Mouse (Mus musculus) heart, embryonic 10.5 days (tissue): ENCODE data around the gene Pptc7. TPM values are rescaled to one million over a fixed set of nuclear protein-coding genes. Genes with fewer than 3 reads are reported as not detected.

Source experiments
- DNase-seq: peaks from one replicate; pipeline ENCODE4 v3.0.0-alpha.2; 2017; ENCODE audit warnings: low spot score
- H3K27ac ChIP-seq: fragments of 300-500 bp; sonication (generic); 2 replicates; pipeline ENCODE4 v1.5.1; 2016; ENCODE audit warnings: mild to moderate bottlenecking
- H3K27me3 ChIP-seq: fragments of 300-500 bp; sonication (generic); 2 replicates; pipeline ENCODE4 v1.6.1; 2016; ENCODE audit warnings: mild to moderate bottlenecking; ENCODE audit not compliant: poor library complexity, insufficient read depth, severe bottlenecking
- H3K36me3 ChIP-seq: fragments of 300-500 bp; sonication (generic); 2 replicates; pipeline ENCODE4 v1.6.1; 2016; ENCODE audit warnings: mild to moderate bottlenecking, moderate library complexity
- H3K4me1 ChIP-seq: fragments of 300-500 bp; sonication (generic); 2 replicates; pipeline ENCODE4 v1.6.1; 2016; ENCODE audit warnings: mild to moderate bottlenecking
- H3K4me3 ChIP-seq: fragments of 300-500 bp; sonication (generic); 2 replicates; pipeline ENCODE4 v1.5.1; 2016; ENCODE audit warnings: mild to moderate bottlenecking, moderate library complexity
- H3K9me3 ChIP-seq: fragments of 300-500 bp; sonication (generic); 2 replicates; pipeline ENCODE4 v1.6.1; 2016; ENCODE audit warnings: mild to moderate bottlenecking, moderate library complexity
- WGBS: fragments of 180-500 bp; shearing (Covaris S2); methylation state at CpG from one replicate; pipeline ENCODE4 v1.1.7; 2016; 5-methylcytosine and 5-hydroxymethylcytosine counted together
- polyA plus RNA-seq: library from polyadenylated mRNA; unstranded; fragments of >200 nt; fragmentation: Nextera tagmentation; extraction: Ambion mirVana; gene quantifications from 2 replicates; pipeline ENCODE4 v1.2.1, GENCODE M21; 2016

Gene Pptc7
- polyA plus RNA-seq, 1 experiment from 2014 or later = 9.9 TPM

DNA sequence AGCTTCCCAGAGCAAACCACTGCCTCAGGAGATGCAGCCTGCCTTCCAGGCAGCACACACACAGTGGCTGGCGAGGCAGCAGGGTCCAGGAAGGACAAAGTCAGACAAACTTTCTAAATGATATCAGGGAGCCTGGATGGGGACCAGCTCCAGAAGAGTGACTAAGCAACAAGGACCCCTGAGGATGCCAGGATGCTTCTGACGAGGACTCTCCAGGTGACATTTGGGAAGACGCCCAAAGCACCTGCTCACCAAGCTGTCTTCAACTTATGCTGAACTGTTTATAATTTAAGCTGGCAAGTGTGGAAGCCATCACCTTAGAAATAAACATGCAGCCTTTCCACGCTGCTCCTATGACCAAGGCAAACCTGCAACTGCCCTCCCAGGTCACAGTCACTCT, 34.9 kb upstream of the Pptc7 start:
- 85% methylated on average over 4 of the region's 4 CpGs for WGBS
- DNase-seq = no peak
- no peak overlapping the region for H3K27ac ChIP-seq
- no peak overlapping the region for H3K4me3 ChIP-seq
- peaks cover 20% of the 10 kb centered on the region for H3K36me3 ChIP-seq
- H3K9me3 ChIP-seq = no peaks in the 10 kb centered on the region
- peaks cover 10% of the 10 kb centered on the region for H3K4me1 ChIP-seq
- no peaks in the 10 kb centered on the region for H3K27me3 ChIP-seq

DNA sequence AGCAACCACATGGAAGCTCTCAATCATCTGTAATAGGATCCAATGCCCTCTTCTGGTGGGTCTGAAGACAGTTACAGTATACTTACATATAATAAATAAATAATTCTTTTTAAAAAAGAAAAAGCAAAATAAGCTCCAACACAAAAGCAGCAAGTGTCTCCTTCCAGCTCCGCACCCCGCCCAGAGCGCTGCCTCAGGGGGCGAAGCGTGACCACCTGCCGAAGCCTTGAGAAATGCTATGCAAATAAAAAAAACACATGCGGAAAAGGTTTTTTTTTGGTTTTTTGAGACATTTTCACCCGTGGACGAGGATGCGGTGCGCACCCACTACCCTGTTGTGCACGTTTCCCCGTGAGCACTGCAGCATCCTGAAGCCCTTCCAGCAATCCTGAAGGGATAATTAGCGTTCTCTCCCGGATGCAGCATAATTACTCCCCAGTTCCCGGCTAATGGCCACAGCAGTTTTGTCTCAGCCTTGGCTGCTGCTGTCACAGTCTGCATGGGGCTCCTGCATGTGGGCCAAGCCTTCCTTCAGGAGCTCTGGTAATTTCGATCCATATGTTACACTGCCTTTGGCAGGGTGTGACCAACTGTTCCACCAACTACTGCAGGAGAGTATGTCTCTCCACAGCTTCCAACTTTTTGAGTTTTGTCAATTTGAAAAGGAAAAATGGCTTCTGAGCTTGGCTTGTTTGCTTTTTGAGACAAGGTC, 32.1 kb upstream of the Pptc7 start:
- Histone ChIP-seq H3K4me1 (peaks cover 7% of the 10 kb centered on the region; the same call in 1 of the 2 replicates), H3K27me3 (no peaks in the 10 kb centered on the region), H3K9me3 (no peaks in the 10 kb centered on the region), H3K27ac (no peak overlapping the region), H3K4me3 (no peak overlapping the region), H3K36me3 (peaks cover 47% of the 10 kb centered on the region)
- 87% methylated on average over 17 of the region's 17 CpGs for WGBS
- DNase-seq = no peak

DNA sequence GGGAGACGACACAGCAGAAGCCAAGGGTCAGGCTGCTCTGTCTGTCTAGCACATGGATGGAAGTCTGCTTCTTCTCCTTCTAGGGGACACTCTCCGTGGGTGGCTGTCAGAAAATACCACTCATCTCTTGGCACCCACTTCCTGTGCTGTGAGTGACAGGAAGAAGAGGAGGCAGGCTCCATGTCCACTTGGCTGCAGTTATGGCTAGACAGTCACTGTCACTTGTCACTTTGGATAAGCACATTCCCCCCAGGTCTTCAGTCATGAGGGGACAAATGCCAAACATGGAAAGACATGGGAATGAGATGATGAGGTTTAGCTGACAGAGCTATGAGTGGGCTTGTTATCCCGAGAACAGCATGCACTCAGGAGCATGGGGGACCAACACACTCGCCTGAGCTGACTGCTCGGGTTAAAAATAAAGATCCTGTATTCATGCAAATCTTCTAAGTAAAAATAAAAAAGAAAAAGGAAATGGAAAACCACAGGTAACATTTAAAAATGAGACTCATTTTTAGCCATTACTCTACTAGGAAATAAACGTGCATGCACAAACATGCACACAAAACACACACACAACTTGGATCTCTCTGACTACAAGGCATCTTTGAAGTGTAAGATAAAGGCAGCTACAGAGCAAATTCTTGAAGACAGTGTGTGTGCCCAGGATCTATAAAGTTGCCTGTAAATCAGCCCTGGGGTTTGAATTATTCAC, 26.0 kb upstream of the Pptc7 start:
- no peaks in the 10 kb centered on the region for H3K27me3 ChIP-seq
- 62% methylated on average over 6 of the region's 6 CpGs for WGBS
- no peak overlapping the region for H3K27ac ChIP-seq
- H3K4me1 ChIP-seq = no peaks in the 10 kb centered on the region
- H3K36me3 ChIP-seq = peaks cover 59% of the 10 kb centered on the region
- no peak for DNase-seq
- H3K4me3 ChIP-seq = no peak overlapping the region
- no peaks in the 10 kb centered on the region for H3K9me3 ChIP-seq

DNA sequence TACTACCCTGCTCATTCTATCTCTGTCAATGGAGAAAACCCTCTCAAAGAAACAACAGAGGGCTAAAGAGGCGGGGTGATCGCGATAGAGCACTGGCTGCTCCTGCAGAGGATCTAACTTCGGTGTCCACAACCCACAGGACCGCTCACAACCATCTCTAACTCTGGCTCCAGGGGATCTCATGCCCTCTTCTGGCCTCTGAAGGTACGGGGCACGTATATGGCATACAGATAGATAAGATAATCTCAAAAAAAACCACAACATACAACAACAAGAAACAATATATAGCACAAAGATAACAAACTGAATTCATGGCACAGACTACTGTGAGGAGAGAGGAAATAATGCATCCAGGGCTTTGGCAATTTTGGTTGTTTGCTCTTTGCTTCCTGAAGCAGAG, 22.1 kb upstream of the Pptc7 start:
- no peak overlapping the region for H3K27ac ChIP-seq
- H3K4me1 ChIP-seq = peaks cover 9% of the 10 kb centered on the region
- no peak overlapping the region for H3K4me3 ChIP-seq
- H3K27me3 ChIP-seq = no peaks in the 10 kb centered on the region
- peaks cover 26% of the 10 kb centered on the region for H3K36me3 ChIP-seq
- no peaks in the 10 kb centered on the region for H3K9me3 ChIP-seq
- WGBS = 47% methylated on average over 7 of the region's 7 CpGs
- DNase-seq = no peak

DNA sequence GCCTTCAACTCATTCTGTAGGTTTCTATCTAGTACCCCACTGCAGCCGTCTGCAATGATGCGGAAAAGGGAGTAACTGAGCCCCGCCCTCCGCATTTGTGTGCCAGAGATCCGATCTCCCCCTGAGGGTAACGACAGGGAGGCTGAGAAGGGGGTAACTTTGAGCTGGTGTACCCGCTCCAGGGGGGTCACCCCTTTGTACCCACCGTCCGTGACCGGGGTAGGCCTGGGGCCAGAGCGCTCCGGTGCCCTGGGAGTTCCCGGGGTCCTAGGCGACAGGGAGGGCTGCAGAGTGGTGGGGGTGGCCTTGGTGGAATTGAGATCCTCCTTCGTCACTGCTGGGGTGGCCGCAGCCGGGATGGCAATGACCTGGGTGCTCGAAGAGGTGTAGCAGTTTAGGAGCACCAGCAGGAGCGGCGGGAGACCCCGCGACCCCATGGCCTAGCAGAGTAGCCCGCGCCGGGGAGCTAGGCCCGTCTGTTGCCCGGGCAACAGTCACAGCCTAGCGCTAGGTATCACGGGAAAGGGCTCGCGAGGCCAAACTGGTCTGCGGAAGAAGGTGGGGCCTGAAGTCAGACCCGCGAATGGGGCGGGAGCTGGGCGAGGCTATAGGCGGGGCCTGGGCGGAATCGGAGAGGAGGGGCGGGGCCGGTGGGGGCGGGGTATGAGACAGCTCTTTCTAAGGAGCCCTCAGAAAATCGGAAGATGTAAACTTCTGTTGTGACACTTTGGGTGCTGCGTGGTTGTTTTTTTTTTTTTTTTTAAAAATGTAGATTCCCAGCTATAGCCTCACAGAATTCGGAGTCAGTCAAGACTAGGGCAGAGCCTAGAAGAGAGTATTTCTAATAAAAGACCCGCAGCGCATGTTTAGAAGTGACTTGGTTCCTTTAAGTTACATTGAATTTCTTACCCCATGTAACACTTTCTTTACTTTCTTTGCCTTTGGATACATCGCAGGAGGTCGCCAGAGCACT, 19.9 kb upstream of the Pptc7 start, which contains the start of gene Tctn1:
TSS of gene Tctn1 (minus strand) at position 528 of the 973 bp plus-strand sequence.
- no peaks in the 10 kb centered on the region for H3K9me3 ChIP-seq
- peaks cover 12% of the 10 kb centered on the region for H3K36me3 ChIP-seq
- peak within 1 kb of the TSS; percentile 84 for H3K27ac ChIP-seq
- no peaks in the 10 kb centered on the region for H3K27me3 ChIP-seq
- H3K4me3 ChIP-seq = peak within 1 kb of the TSS; percentile 75
- WGBS = 2% methylated on average over 49 of the region's 49 CpGs
- peak; percentile 98 for DNase-seq
- peaks cover 14% of the 10 kb centered on the region for H3K4me1 ChIP-seq

DNA sequence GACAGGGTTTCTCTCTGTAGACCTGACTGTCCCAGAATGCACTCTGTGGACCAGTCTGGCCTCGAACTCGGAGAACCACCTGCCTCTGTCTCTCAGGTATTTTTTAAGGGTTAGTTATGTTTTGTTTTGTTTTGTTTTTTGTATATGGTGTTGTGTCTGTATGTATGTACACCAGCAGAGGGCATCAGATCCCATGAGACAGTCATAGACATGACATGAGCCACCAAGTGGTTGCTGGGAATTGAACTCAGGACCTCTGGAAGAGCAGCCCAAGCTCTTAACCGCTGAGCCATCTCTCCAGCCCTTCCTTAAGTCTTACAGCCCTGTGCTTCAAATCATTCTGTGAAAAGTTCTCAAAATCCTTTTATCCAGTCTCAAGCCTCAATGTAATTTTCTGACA, 19.0 kb upstream of the Pptc7 start:
- Histone ChIP-seq H3K4me1 (peaks cover 17% of the 10 kb centered on the region), H3K36me3 (0 out of 2 replicates have a peak, but pooled peaks cover 5% of the 10 kb centered on the region), H3K27ac (no peak overlapping the region), H3K27me3 (no peaks in the 10 kb centered on the region), H3K9me3 (no peaks in the 10 kb centered on the region), H3K4me3 (no peak overlapping the region)
- 62% methylated on average over 3 of the region's 3 CpGs for WGBS
- DNase-seq = no peak

DNA sequence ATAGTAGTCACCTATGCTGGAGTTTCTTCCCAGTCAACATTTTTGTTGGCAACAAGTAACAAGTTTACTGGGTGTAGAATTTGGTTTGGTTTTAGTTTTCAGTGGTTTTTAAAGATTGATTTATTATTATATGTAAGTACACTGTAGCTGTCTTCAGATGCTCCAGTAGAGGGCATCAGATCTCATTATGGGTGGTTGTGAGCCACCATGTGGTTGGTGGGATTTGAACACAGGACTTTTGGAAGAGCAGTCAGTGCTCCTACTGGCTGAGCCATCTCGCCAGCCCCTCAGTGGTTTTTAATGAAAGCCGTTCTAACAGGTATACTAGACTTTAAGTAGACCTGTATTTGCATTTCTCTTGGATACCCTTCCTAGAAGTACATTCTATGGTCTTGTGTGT, 18.2 kb upstream of the Pptc7 start:
- H3K4me3 ChIP-seq = no peak overlapping the region
- H3K4me1 ChIP-seq = peaks cover 17% of the 10 kb centered on the region
- no peaks in the 10 kb centered on the region for H3K27me3 ChIP-seq
- 0 out of 2 replicates have a peak, but pooled peaks cover 2% of the 10 kb centered on the region for H3K36me3 ChIP-seq
- WGBS = 79% methylated on average over 2 of the region's 2 CpGs
- no peak for DNase-seq
- H3K27ac ChIP-seq = no peak overlapping the region
- H3K9me3 ChIP-seq = no peaks in the 10 kb centered on the region

DNA sequence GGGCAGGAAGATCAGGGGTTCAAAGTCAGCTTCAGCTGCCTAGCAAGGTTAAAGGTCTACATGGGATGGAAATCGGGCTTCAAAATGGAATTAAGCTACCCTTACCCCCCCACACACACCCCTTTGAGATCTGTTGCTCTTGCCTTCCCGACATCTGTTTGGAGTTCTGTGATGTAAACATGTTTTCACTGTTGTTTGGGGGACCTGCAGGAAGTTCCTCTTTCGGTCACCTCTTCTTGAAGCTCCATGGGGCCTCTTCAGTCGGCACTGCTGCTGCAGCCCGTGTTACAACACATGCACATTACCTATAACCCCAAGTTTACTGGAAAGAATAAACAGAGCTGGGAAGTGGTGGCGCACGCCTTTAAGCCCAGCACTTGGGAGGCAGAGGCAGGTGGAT, 17.0 kb upstream of the Pptc7 start:
- WGBS = 74% methylated on average over 7 of the region's 7 CpGs
- no peak overlapping the region for H3K27ac ChIP-seq
- H3K36me3 ChIP-seq = no peaks in the 10 kb centered on the region
- H3K27me3 ChIP-seq = no peaks in the 10 kb centered on the region
- no peak overlapping the region for H3K4me3 ChIP-seq
- no peaks in the 10 kb centered on the region for H3K9me3 ChIP-seq
- DNase-seq = no peak
- H3K4me1 ChIP-seq = peaks cover 17% of the 10 kb centered on the region

DNA sequence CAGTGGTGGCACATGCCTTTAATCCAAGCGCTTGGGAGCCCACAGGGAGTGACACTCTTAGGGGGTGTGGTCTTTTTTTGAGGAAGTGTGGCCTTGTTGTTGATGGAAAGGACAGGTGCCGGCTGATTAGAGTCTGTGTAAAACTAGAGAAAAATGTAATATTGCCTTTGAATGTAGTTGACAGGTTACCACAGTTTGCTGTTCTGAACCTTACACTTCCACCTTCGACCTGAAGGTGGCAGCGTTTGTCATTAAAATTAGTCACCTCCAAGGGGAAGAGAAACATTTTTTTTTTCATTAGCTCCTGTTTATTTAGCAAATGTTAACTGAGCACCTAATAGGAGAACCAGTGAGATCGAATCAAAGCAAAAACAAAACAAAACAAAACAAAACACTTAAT, 16.3 kb upstream of the Pptc7 start:
- Histone ChIP-seq H3K4me1 (peaks cover 17% of the 10 kb centered on the region), H3K36me3 (no peaks in the 10 kb centered on the region), H3K27me3 (no peaks in the 10 kb centered on the region), H3K4me3 (no peak overlapping the region), H3K27ac (no peak overlapping the region), H3K9me3 (no peaks in the 10 kb centered on the region)
- DNase-seq = no peak
- 20% methylated on average over 5 of the region's 5 CpGs for WGBS

DNA sequence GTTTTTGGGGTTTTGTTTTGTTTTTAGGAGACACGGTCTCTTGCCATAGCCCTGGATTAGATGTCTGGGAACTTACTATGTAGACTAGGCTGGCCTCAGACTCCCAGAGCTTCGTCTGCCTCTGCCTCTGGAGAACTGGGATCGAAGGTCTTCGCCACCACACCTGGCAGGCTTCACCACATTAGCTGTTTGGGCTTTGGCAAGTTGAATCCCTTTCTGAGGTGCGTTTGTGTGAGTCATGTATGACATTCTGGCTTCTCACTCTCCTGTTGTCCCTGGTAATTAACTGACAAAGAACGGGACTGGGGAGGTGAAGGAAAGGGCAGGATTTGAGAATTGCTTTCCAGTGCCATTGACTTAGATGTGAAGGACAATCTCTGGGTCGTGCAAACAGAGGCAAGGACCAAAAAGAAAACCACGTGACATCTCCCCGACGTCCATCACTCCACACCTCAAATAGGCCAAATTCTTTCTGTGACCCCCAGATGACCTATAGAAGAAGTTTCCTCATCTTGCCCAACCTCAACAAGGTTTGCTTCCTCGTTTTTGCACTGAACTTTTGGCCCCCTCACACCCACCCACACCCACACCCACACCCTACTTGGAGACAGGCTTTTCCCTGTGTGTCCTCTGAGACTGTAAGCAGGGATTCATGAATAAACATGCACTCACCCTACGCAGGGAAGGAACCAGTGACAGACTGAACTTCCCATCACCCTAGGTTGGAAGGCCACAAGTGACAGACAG, 15.1 kb upstream of the Pptc7 start:
- WGBS = 58% methylated on average over 12 of the region's 12 CpGs
- no peak for DNase-seq

DNA sequence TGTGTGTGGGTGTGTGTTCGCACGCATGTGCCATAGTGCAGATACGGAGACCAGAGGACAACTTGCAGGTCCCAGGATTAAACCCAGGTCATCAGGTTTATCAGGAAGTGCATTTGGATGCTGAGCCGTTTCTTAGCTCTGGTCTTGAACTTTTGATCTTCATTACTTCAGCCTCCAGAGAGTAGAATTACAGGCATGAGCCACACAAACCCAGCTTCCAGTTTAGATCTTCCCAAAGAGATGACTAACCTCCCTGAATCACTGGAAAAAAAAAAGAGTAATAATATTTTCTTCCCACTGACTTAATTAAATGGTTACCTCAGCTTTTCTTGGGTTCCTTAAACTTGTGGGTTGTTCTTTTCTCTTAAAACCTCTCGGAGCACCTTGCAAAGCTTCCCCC, 11.3 kb upstream of the Pptc7 start:
- no peak overlapping the region for H3K27ac ChIP-seq

More for the DNA sequence above, 15.1 kb upstream of the Pptc7 start:
- Histone ChIP-seq H3K27ac (no peak overlapping the region), H3K4me1 (peaks cover 11% of the 10 kb centered on the region; the same call in 1 of the 2 replicates), H3K9me3 (no peaks in the 10 kb centered on the region), H3K27me3 (no peaks in the 10 kb centered on the region), H3K4me3 (no peak overlapping the region), H3K36me3 (no peaks in the 10 kb centered on the region)

DNA sequence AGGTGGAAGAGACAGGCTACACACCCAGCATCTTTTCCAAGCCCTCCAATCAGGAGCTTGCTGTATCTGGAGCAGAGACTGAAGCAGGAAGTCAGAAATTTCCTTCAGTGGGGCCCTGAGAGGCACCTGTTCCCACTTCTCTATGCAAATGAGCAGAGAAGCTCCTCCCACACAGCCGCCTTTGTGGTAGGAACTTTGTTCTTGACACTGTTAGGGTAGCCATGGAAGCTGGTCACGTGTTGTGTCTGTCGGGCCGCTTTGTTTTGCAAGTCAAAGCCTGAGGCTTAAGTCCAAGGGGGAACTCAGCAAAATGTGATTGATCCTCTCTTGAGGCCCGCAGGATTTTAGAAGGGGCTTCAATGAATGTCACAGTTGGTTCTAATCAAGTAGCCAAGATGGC, 9.4 kb upstream of the Pptc7 start:
- 0 out of 2 replicates have a peak, but pooled peaks cover 11% of the 10 kb centered on the region for H3K4me1 ChIP-seq
- H3K27me3 ChIP-seq = no peaks in the 10 kb centered on the region
- no peak for DNase-seq
- no peaks in the 10 kb centered on the region for H3K36me3 ChIP-seq
- H3K4me3 ChIP-seq = no peak overlapping the region
- 32% methylated on average over 5 of the region's 5 CpGs for WGBS
- H3K9me3 ChIP-seq = no peaks in the 10 kb centered on the region
- H3K27ac ChIP-seq = no peak overlapping the region

More for the DNA sequence above, 11.3 kb upstream of the Pptc7 start:
- Histone ChIP-seq H3K9me3 (no peaks in the 10 kb centered on the region), H3K36me3 (no peaks in the 10 kb centered on the region), H3K4me1 (peaks cover 18% of the 10 kb centered on the region; the same call in 1 of the 2 replicates), H3K4me3 (no peak overlapping the region), H3K27me3 (no peaks in the 10 kb centered on the region)
- WGBS = 74% methylated on average over 5 of the region's 5 CpGs
- no peak for DNase-seq
